Mouse (Mus musculus) intestine, embryonic 16.5 days (tissue): ENCODE measurements at regions not wholly inside any gene's neighbourhood (a gene's known extent, or its start where the extent isn't known, plus 50 kb on each side); places are given as distances from the start of the nearest gene placed in this dataset.
"Not testable (repeated sequence)": the region's sequence is repeated elsewhere in the genome, so short reads cannot be mapped to it uniquely, and the experiment has no call there.

Experiments
- ATAC-seq: fragments of 200-750 bp; cut with Nextera tagmentation; 2 replicates; pipeline ENCODE4 v1.8.0; 2017; ENCODE audit warnings: moderate TSS enrichment, moderate library complexity
- H3K27ac ChIP-seq: fragments of 300-500 bp; sonication (generic); 2 replicates; pipeline ENCODE4 v1.5.1; 2014; ENCODE audit warnings: mild to moderate bottlenecking, low read length
- H3K27me3 ChIP-seq: fragments of 300-500 bp; sonication (generic); replicated peaks from 2 replicates; pipeline ENCODE4 v1.6.1; 2014; ENCODE audit warnings: low read length, control low read depth, mixed read lengths; ENCODE audit not compliant: control insufficient read depth, insufficient read depth
- H3K36me3 ChIP-seq: fragments of 300-500 bp; sonication (generic); 2 replicates; pipeline ENCODE4 v1.6.1; 2014; ENCODE audit warnings: low read length, control low read depth; ENCODE audit not compliant: control insufficient read depth, insufficient read depth
- H3K4me1 ChIP-seq: fragments of 300-500 bp; sonication (generic); 2 replicates; pipeline ENCODE4 v1.6.1; 2014; ENCODE audit warnings: low read length, control low read depth, mixed read lengths; ENCODE audit not compliant: control insufficient read depth, insufficient read depth
- H3K4me2 ChIP-seq: fragments of 300-500 bp; sonication (generic); 2 replicates; pipeline ENCODE4 v1.6.1; 2014; ENCODE audit warnings: low read depth, low read length, control low read depth
- H3K4me3 ChIP-seq: fragments of 300-500 bp; sonication (generic); 2 replicates; pipeline ENCODE4 v1.5.1; 2014; ENCODE audit warnings: mild to moderate bottlenecking, low read length
- H3K9ac ChIP-seq: fragments of 300-500 bp; sonication (generic); 2 replicates; pipeline ENCODE4 v1.6.1; 2014; ENCODE audit warnings: low read depth, low read length
- H3K9me3 ChIP-seq: fragments of 300-500 bp; sonication (generic); 2 replicates; pipeline ENCODE4 v1.6.1; 2016; ENCODE audit warnings: low read length, control low read depth; ENCODE audit not compliant: control insufficient read depth
- WGBS: fragments of 180-500 bp; shearing (Covaris S2); extraction: QIAGEN DNeasy Blood & Tissue Kit; methylation state at CpG from one replicate; pipeline ENCODE4 v1.1.7; 2014; 5-methylcytosine and 5-hydroxymethylcytosine counted together

GRCm38 (mm10) chr17:47239086-47239485 lies 129.6 kb upstream of the Mrps10 start:
- Histone ChIP-seq H3K4me1 (no peaks in the 10 kb centered on the region), H3K36me3 (0 out of 2 replicates have a peak, but pooled peaks cover 3% of the 10 kb centered on the region), H3K27ac (no peak overlapping the region), H3K27me3 (no peaks in the 10 kb centered on the region), H3K9me3 (no peaks in the 10 kb centered on the region), H3K9ac (no peak overlapping the region), H3K4me2 (no peak overlapping the region), H3K4me3 (no peak overlapping the region)
- WGBS, result 91% methylated on average over 4 of the region's 4 CpGs
- no peak for ATAC-seq

- H3K4me3 ChIP-seq, ATAC-seq, H3K9ac ChIP-seq, H3K36me3 ChIP-seq, H3K27ac ChIP-seq, H3K27me3 ChIP-seq, H3K4me2 ChIP-seq, H3K4me1 ChIP-seq, H3K9me3 ChIP-seq: not testable (repeated sequence)
- 99% methylated on average over 3 of the region's 3 CpGs for WGBS
Observed at GRCm38 (mm10) chr17:47237881-47238280, 130.8 kb upstream of the Mrps10 start.

GRCm38 (mm10) chr17:47234343-47234742 lies 134.3 kb upstream of the Mrps10 start:
- 88% methylated on average over 11 of the region's 11 CpGs for WGBS
- Histone ChIP-seq H3K4me1 (peaks cover 3% of the 10 kb centered on the region; the same call in 1 of the 2 replicates), H3K4me2 (no peak overlapping the region), H3K27me3 (no peaks in the 10 kb centered on the region), H3K4me3 (no peak overlapping the region), H3K9ac (no peak overlapping the region), H3K27ac (no peak overlapping the region), H3K9me3 (peaks cover under 1% of the 10 kb centered on the region; the same call in 1 of the 2 replicates), H3K36me3 (peaks cover 13% of the 10 kb centered on the region)
- no peak for ATAC-seq

GRCm38 (mm10) chr17:47233003-47233678 lies 135.5 kb upstream of the Mrps10 start:
- H3K27ac ChIP-seq, result no peak overlapping the region
- H3K9me3 ChIP-seq, result peaks cover 5% of the 10 kb centered on the region; the same call in 1 of the 2 replicates
- H3K4me2 ChIP-seq, result no peak overlapping the region
- H3K27me3 ChIP-seq, result no peaks in the 10 kb centered on the region
- peaks cover 3% of the 10 kb centered on the region; the same call in 1 of the 2 replicates for H3K4me1 ChIP-seq
- ATAC-seq, result peak; percentile 40; the same call in 1 of the 2 replicates
- 46% methylated on average over 8 of the region's 8 CpGs for WGBS
- H3K36me3 ChIP-seq, result peaks cover 13% of the 10 kb centered on the region
- H3K4me3 ChIP-seq, result no peak overlapping the region
- H3K9ac ChIP-seq, result no peak overlapping the region

- ATAC-seq, result no peak
- whole genome bisulfite sequencing, result 95% methylated on average over 10 of the region's 10 CpGs
Observed at GRCm38 (mm10) chr17:47230715-47231114, 138.0 kb upstream of the Mrps10 start.

GRCm38 (mm10) chr17:47226391-47226790 lies 142.3 kb upstream of the Mrps10 start:
- H3K4me2 ChIP-seq, result no peak overlapping the region
- no peak for ATAC-seq
- H3K4me3 ChIP-seq, result no peak overlapping the region
- H3K9me3 ChIP-seq, result peaks cover 5% of the 10 kb centered on the region; the same call in 1 of the 2 replicates
- 74% methylated on average over 11 of the region's 11 CpGs for WGBS
- H3K4me1 ChIP-seq, result no peaks in the 10 kb centered on the region
- H3K36me3 ChIP-seq, result peaks cover 13% of the 10 kb centered on the region
- H3K27ac ChIP-seq, result no peak overlapping the region
- H3K27me3 ChIP-seq, result no peaks in the 10 kb centered on the region
- H3K9ac ChIP-seq, result no peak overlapping the region

More at GRCm38 (mm10) chr17:47230715-47231114, 138.0 kb upstream of the Mrps10 start:
- no peak overlapping the region for H3K27ac ChIP-seq
- H3K9ac ChIP-seq, result no peak overlapping the region
- H3K4me1 ChIP-seq, result peaks cover 3% of the 10 kb centered on the region; the same call in 1 of the 2 replicates
- no peak overlapping the region for H3K4me2 ChIP-seq
- H3K36me3 ChIP-seq, result peaks cover 13% of the 10 kb centered on the region
- no peaks in the 10 kb centered on the region for H3K27me3 ChIP-seq
- H3K9me3 ChIP-seq, result peaks cover 5% of the 10 kb centered on the region; the same call in 1 of the 2 replicates
- H3K4me3 ChIP-seq, result no peak overlapping the region

GRCm38 (mm10) chr17:47225306-47226269 lies 143.1 kb upstream of the Mrps10 start:
- Histone ChIP-seq H3K27ac (no peak overlapping the region), H3K9ac (no peak overlapping the region), H3K9me3 (peaks cover 5% of the 10 kb centered on the region; the same call in 1 of the 2 replicates), H3K36me3 (peaks cover 6% of the 10 kb centered on the region; the same call in 1 of the 2 replicates), H3K4me3 (no peak overlapping the region), H3K27me3 (no peaks in the 10 kb centered on the region), H3K4me2 (no peak overlapping the region), H3K4me1 (no peaks in the 10 kb centered on the region)
- WGBS, result 55% methylated on average over 18 of the region's 18 CpGs
- no peak for ATAC-seq

GRCm38 (mm10) chr17:47221068-47221796 lies 147.5 kb upstream of the Mrps10 start:
- no peak overlapping the region for H3K9ac ChIP-seq
- no peak for ATAC-seq
- WGBS, result 94% methylated on average over 14 of the region's 14 CpGs

GRCm38 (mm10) chr17:47219846-47220245 lies 148.8 kb upstream of the Mrps10 start:
- H3K27me3 ChIP-seq, result no peaks in the 10 kb centered on the region
- H3K4me1 ChIP-seq, result no peaks in the 10 kb centered on the region
- no peak overlapping the region for H3K27ac ChIP-seq
- H3K36me3 ChIP-seq, result no peaks in the 10 kb centered on the region
- H3K9ac ChIP-seq, result no peak overlapping the region
- no peak overlapping the region for H3K4me2 ChIP-seq
- H3K9me3 ChIP-seq, result no peaks in the 10 kb centered on the region
- 83% methylated on average over 2 of the region's 2 CpGs for WGBS
- no peak overlapping the region for H3K4me3 ChIP-seq
- ATAC-seq, result no peak

More at GRCm38 (mm10) chr17:47221068-47221796, 147.5 kb upstream of the Mrps10 start:
- Histone ChIP-seq H3K4me3 (no peak overlapping the region), H3K27ac (no peak overlapping the region), H3K4me2 (no peak overlapping the region), H3K4me1 (no peaks in the 10 kb centered on the region), H3K9me3 (no peaks in the 10 kb centered on the region), H3K27me3 (no peaks in the 10 kb centered on the region), H3K36me3 (no peaks in the 10 kb centered on the region)
